ENCODE assay signal across 16 mouse cellular contexts in the genomic region with DNA sequence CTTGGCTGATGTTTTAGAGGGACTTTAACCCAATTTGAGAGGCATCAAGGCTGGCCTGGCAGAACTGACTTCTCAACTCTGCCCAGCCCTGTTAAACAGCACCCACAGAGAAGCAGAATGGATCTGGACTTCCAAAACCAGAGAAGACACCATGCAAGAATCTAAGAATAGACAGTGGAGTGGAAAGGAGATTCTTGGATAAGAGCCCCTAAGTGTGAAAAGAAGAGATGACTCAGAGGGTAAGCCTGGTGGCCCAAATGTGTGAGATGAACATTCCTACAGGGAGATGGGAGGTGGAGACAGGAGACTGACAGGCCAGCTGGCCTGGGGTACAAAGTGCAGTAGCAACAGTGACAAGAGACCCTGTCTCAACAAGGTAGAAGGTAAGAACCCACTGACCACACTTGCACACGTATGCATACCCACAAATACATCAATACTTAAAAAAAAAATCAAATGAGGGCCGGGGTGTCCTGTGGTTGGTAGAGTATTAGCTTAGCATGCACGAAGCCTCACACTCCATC. TPM values are rescaled to one million over a fixed set of nuclear protein-coding genes. Genes with fewer than 3 reads are reported as not detected.
DNase-seq lines count a peak whose midpoint lies in the region; ATAC-seq and TF ChIP-seq lines count a peak whose summit lies in the region.
"Had no signal": no experiment of that assay in that cellular context is flagged by ENCODE, and none has a peak within 500 bp of the region (broad histone marks: within the 10 kb centered on the region; RNA-seq: fewer than 3 reads in every experiment).

No protein-coding gene starts in this region.

- intact Hi-C loops in heart, postnatal 25 days (cut with DNase I) = no loop called here

- no peak for ATAC-seq in embryonic facial prominence, embryonic 12.5 days (ENCODE audit: insufficient number of reproducible peaks, insufficient read depth, low FRiP score, low TSS enrichment)
- ATAC-seq in heart, embryonic 13.5 days (ENCODE audit: extremely low read depth, insufficient number of reproducible peaks, low FRiP score, low TSS enrichment) = no peak
- no peak for ATAC-seq in midbrain, embryonic 15.5 days (replicated peaks)

- H3K4me2 ChIP-seq in embryonic facial prominence, embryonic 12.5 days (replicated peaks) = peak overlapping the region; percentile 100; the same call in 1 of the 2 replicates
- H3K4me2 ChIP-seq in heart, embryonic 13.5 days = peak overlapping the region; percentile 98
- H3K4me2 ChIP-seq in midbrain, embryonic 15.5 days = peak overlapping the region; percentile 98; the same call in 1 of the 2 replicates
- H3K4me2 ChIP-seq in myocyte (ENCODE audit: low read depth) = no peak overlapping the region
- H3K4me2 ChIP-seq: liver, embryonic 15.5 days had no signal

- no peaks in the 10 kb centered on the region for H3K36me3 ChIP-seq in embryonic facial prominence, embryonic 12.5 days
- H3K36me3 ChIP-seq in embryonic facial prominence, embryonic 10.5 days (replicated peaks) = no peaks in the 10 kb centered on the region
- H3K36me3 ChIP-seq in heart, embryonic 13.5 days = no peaks in the 10 kb centered on the region
- no peaks in the 10 kb centered on the region for H3K36me3 ChIP-seq in midbrain, embryonic 15.5 days (replicated peaks)
- H3K36me3 ChIP-seq in midbrain, embryonic 10.5 days = no peaks in the 10 kb centered on the region
- no peaks in the 10 kb centered on the region for H3K36me3 ChIP-seq in myocyte (ENCODE audit: control insufficient read depth, insufficient read depth)
- H3K36me3 ChIP-seq: liver, embryonic 15.5 days had no signal

- no peaks in the 10 kb centered on the region for H3K79me2 ChIP-seq in myocyte (ENCODE audit: control insufficient read depth, insufficient read depth)

- no peak for DNase-seq in embryonic facial prominence, embryonic 10.5 days (ENCODE audit: low spot score)
- DNase-seq in heart, postnatal 25 days (ENCODE audit: low spot score) = no peak
- no peak for DNase-seq in midbrain, embryonic 10.5 days (ENCODE audit: low spot score)
- no peak for DNase-seq in urinary bladder, postnatal 10 days (ENCODE audit: low spot score)
- DNase-seq: cerebellum, adult 9-11 months; lung, postnatal 10 days had no signal

- no peaks in the 10 kb centered on the region for H3K9me3 ChIP-seq in embryonic facial prominence, embryonic 12.5 days
- H3K9me3 ChIP-seq in embryonic facial prominence, embryonic 10.5 days = no peaks in the 10 kb centered on the region
- H3K9me3 ChIP-seq in heart, embryonic 13.5 days = no peaks in the 10 kb centered on the region
- H3K9me3 ChIP-seq in midbrain, embryonic 15.5 days = no peaks in the 10 kb centered on the region
- H3K9me3 ChIP-seq in midbrain, embryonic 10.5 days (replicated peaks) = no peaks in the 10 kb centered on the region
- H3K9me3 ChIP-seq: liver, embryonic 15.5 days had no signal

- WGBS in embryonic facial prominence, embryonic 12.5 days = 90% methylated on average over 3 of the region's 3 CpGs
- WGBS in embryonic facial prominence, embryonic 10.5 days = 94% methylated on average over 3 of the region's 3 CpGs
- WGBS in heart, embryonic 13.5 days = 80% methylated on average over 3 of the region's 3 CpGs
- 93% methylated on average over 3 of the region's 3 CpGs for WGBS in midbrain, embryonic 15.5 days
- 92% methylated on average over 3 of the region's 3 CpGs for WGBS in midbrain, embryonic 10.5 days

- no peak overlapping the region for H3K4me3 ChIP-seq in embryonic facial prominence, embryonic 12.5 days
- H3K4me3 ChIP-seq in embryonic facial prominence, embryonic 10.5 days = no peak overlapping the region
- H3K4me3 ChIP-seq in heart, embryonic 13.5 days = no peak overlapping the region
- no peak overlapping the region for H3K4me3 ChIP-seq in midbrain, embryonic 15.5 days
- H3K4me3 ChIP-seq in midbrain, embryonic 10.5 days = no peak overlapping the region
- no peak overlapping the region for H3K4me3 ChIP-seq in myocyte
- H3K4me3 ChIP-seq: liver, embryonic 15.5 days had no signal

- peaks cover 52% of the 10 kb centered on the region for H3K27me3 ChIP-seq in embryonic facial prominence, embryonic 12.5 days
- peaks cover 91% of the 10 kb centered on the region for H3K27me3 ChIP-seq in embryonic facial prominence, embryonic 10.5 days (replicated peaks; ENCODE audit: low read depth, poor library complexity, severe bottlenecking)
- H3K27me3 ChIP-seq in heart, embryonic 13.5 days (replicated peaks) = peaks cover 84% of the 10 kb centered on the region
- peaks cover 50% of the 10 kb centered on the region for H3K27me3 ChIP-seq in midbrain, embryonic 15.5 days (replicated peaks)
- peaks cover 89% of the 10 kb centered on the region for H3K27me3 ChIP-seq in midbrain, embryonic 10.5 days (ENCODE audit: low read depth, poor library complexity, severe bottlenecking)
- H3K27me3 ChIP-seq in myocyte (ENCODE audit: control insufficient read depth, insufficient read depth, insufficient read length) = peaks cover 48% of the 10 kb centered on the region

- H3K27ac ChIP-seq in embryonic facial prominence, embryonic 12.5 days = no peak overlapping the region
- H3K27ac ChIP-seq in embryonic facial prominence, embryonic 10.5 days (replicated peaks) = no peak overlapping the region
- peak overlapping the region; percentile 60 for H3K27ac ChIP-seq in heart, embryonic 13.5 days (replicated peaks)
- H3K27ac ChIP-seq in midbrain, embryonic 15.5 days = no peak overlapping the region
- H3K27ac ChIP-seq in midbrain, embryonic 10.5 days (replicated peaks) = no peak overlapping the region
- H3K27ac ChIP-seq: left cerebral cortex, adult 2 months; liver, embryonic 15.5 days had no signal

- H3K9ac ChIP-seq in embryonic facial prominence, embryonic 12.5 days = no peak overlapping the region
- 0 out of 2 replicates have a peak overlapping the region, but pooled peaks have one; percentile 11 for H3K9ac ChIP-seq in heart, embryonic 13.5 days
- H3K9ac ChIP-seq in midbrain, embryonic 15.5 days = no peak overlapping the region
- H3K9ac ChIP-seq: liver, embryonic 15.5 days had no signal

- peaks cover 19% of the 10 kb centered on the region; the same call in 1 of the 2 replicates for H3K4me1 ChIP-seq in embryonic facial prominence, embryonic 12.5 days
- peaks cover 47% of the 10 kb centered on the region for H3K4me1 ChIP-seq in embryonic facial prominence, embryonic 10.5 days
- H3K4me1 ChIP-seq in heart, embryonic 13.5 days = peaks cover 20% of the 10 kb centered on the region
- H3K4me1 ChIP-seq in midbrain, embryonic 15.5 days = peaks cover 18% of the 10 kb centered on the region
- H3K4me1 ChIP-seq in midbrain, embryonic 10.5 days = peaks cover 20% of the 10 kb centered on the region

- TF ChIP-seq POLR2A in myocyte (IDR thresholded peaks at IDR 0.05; ENCODE audit: insufficient read length, low read depth) = no peak

- H3ac ChIP-seq in myocyte (ENCODE audit: control insufficient read depth, insufficient read length) = no peak overlapping the region

TF ChIP-seq in myocyte, 11 proteins besides CTCF, POLR2A, EP300 and RAD21 (continues in another document):
- TF ChIP-seq MAX (IDR thresholded peaks at IDR 0.05; ENCODE audit: low read depth) (no peak), MYOD1 (IDR thresholded peaks at IDR 0.05; ENCODE audit: control insufficient read depth in 1 of 3, insufficient read length in 2 of 3, low read depth in 2 of 3) (peak in 2 of 3 experiments; percentile 29 to 83), E2F4 (IDR thresholded peaks at IDR 0.05; ENCODE audit: insufficient read depth) (no peak), TCF3 (IDR thresholded peaks at IDR 0.05; ENCODE audit: insufficient read length, low read depth) (no peak), USF1 (IDR thresholded peaks at IDR 0.05; ENCODE audit: low read depth) (no peak)

RNA-seq across cellular contexts. Expression of a gene that starts 8.3 kb away (rescaled TPM):
- 0.25 and 0.50 TPM in 2 replicates for polyA plus RNA-seq in embryonic facial prominence, embryonic 12.5 days (2016; fragmentation: Nextera tagmentation; extraction: Ambion mirVana)
- polyA plus RNA-seq in embryonic facial prominence, embryonic 10.5 days (2016; fragmentation: Nextera tagmentation; extraction: Ambion mirVana) = 0.16 and 0.34 TPM in 2 replicates
- polyA plus RNA-seq in heart, embryonic 13.5 days (2015; fragmentation: Nextera tagmentation; extraction: Ambion mirVana) = 0.27 and 0.34 TPM in 2 replicates
- under 1 TPM; 0.23 to 0.39 TPM for total RNA-seq in heart, postnatal 25 days (2021)
- polyA plus RNA-seq in midbrain, embryonic 15.5 days (2015; fragmentation: Nextera tagmentation; extraction: Ambion mirVana) = 0.47 and 0.54 TPM in 2 replicates
- polyA plus RNA-seq in midbrain, embryonic 10.5 days (2016; fragmentation: Nextera tagmentation; extraction: Ambion mirVana) = 0.06 and 0.14 TPM in 2 replicates
- polyA plus RNA-seq in myocyte (2012; fragmentation: generic; extraction: Trizol) = 0.25 TPM
- total RNA-seq: adrenal gland, postnatal 36 days; megakaryocyte, adult 5-6 weeks had no signal
- polyA plus RNA-seq: forebrain, embryonic 11.5 days; limb, embryonic 11.5 days; liver, embryonic 15.5 days had no signal

RNA-seq across cellular contexts. Expression of a gene that starts 22.5 kb away (rescaled TPM):
- 10.1 and 10.7 TPM in 2 replicates for polyA plus RNA-seq in embryonic facial prominence, embryonic 12.5 days (2016; fragmentation: Nextera tagmentation; extraction: Ambion mirVana)
- 2.5 and 6.0 TPM in 2 replicates for polyA plus RNA-seq in embryonic facial prominence, embryonic 10.5 days (2016; fragmentation: Nextera tagmentation; extraction: Ambion mirVana)
- polyA plus RNA-seq in heart, embryonic 13.5 days (2015; fragmentation: Nextera tagmentation; extraction: Ambion mirVana) = 10.6 and 12.4 TPM in 2 replicates
- 1 to 10 TPM in 1 of 2 experiments, under 1 TPM in 1; 0.78 to 2.4 TPM for total RNA-seq in heart, postnatal 25 days (2021)
- polyA plus RNA-seq in midbrain, embryonic 15.5 days (2015; fragmentation: Nextera tagmentation; extraction: Ambion mirVana) = 2.6 and 3.1 TPM in 2 replicates
- polyA plus RNA-seq in midbrain, embryonic 10.5 days (2016; fragmentation: Nextera tagmentation; extraction: Ambion mirVana) = 1.1 and 2.4 TPM in 2 replicates
- polyA plus RNA-seq in myocyte (2012; fragmentation: generic; extraction: Trizol) = 1.7 TPM
- total RNA-seq: adrenal gland, postnatal 36 days; megakaryocyte, adult 5-6 weeks had no signal

RNA-seq across cellular contexts. Expression of a gene that starts 33.7 kb away (rescaled TPM):
- polyA plus RNA-seq in embryonic facial prominence, embryonic 12.5 days (2016; fragmentation: Nextera tagmentation; extraction: Ambion mirVana) = 0.78 and 0.90 TPM in 2 replicates
- 0.29 and 0.35 TPM in 2 replicates for polyA plus RNA-seq in embryonic facial prominence, embryonic 10.5 days (2016; fragmentation: Nextera tagmentation; extraction: Ambion mirVana)
- 0.35 and 0.78 TPM in 2 replicates for polyA plus RNA-seq in heart, embryonic 13.5 days (2015; fragmentation: Nextera tagmentation; extraction: Ambion mirVana)
- under 1 TPM; 0.55 to 0.73 TPM for total RNA-seq in heart, postnatal 25 days (2021)
- 0.78 and 1.6 TPM in 2 replicates for polyA plus RNA-seq in midbrain, embryonic 15.5 days (2015; fragmentation: Nextera tagmentation; extraction: Ambion mirVana)
- 0.12 and 0.34 TPM in 2 replicates for polyA plus RNA-seq in midbrain, embryonic 10.5 days (2016; fragmentation: Nextera tagmentation; extraction: Ambion mirVana)
- polyA plus RNA-seq in myocyte (2012; fragmentation: generic; extraction: Trizol) = 0.05 TPM
- polyA plus RNA-seq: liver, embryonic 15.5 days had no signal

RNA-seq across cellular contexts. Expression of a gene that starts 33.9 kb away (rescaled TPM):
- 60.2 and 60.7 TPM in 2 replicates for polyA plus RNA-seq in embryonic facial prominence, embryonic 12.5 days (2016; fragmentation: Nextera tagmentation; extraction: Ambion mirVana)
- 45.6 and 50.1 TPM in 2 replicates for polyA plus RNA-seq in embryonic facial prominence, embryonic 10.5 days (2016; fragmentation: Nextera tagmentation; extraction: Ambion mirVana)
- 32.4 and 33.4 TPM in 2 replicates for polyA plus RNA-seq in heart, embryonic 13.5 days (2015; fragmentation: Nextera tagmentation; extraction: Ambion mirVana)
- 10 to 100 TPM; 21.5 to 22.3 TPM for total RNA-seq in heart, postnatal 25 days (2021)
- 105 and 108 TPM in 2 replicates for polyA plus RNA-seq in midbrain, embryonic 15.5 days (2015; fragmentation: Nextera tagmentation; extraction: Ambion mirVana)
- 42.1 and 52.2 TPM in 2 replicates for polyA plus RNA-seq in midbrain, embryonic 10.5 days (2016; fragmentation: Nextera tagmentation; extraction: Ambion mirVana)
- polyA plus RNA-seq in myocyte (2012; fragmentation: generic; extraction: Trizol) = 26.0 TPM
